Mouse (Mus musculus) hindbrain, embryonic 13.5 days (tissue): Measurements from ENCODE around the gene Slc39a13. TPM values are rescaled to one million over a fixed set of nuclear protein-coding genes. Genes with fewer than 3 reads are reported as not detected.
"Not testable (repeated sequence)": the region's sequence is repeated elsewhere in the genome, so short reads cannot be mapped to it uniquely, and the experiment has no call there.

Experiments
- ATAC-seq: fragments of 200-750 bp; cut with Nextera tagmentation; 2 replicates; pipeline ENCODE4 v1.8.0; 2017; ENCODE audit warnings: moderate TSS enrichment; ENCODE audit not compliant: low FRiP score
- H3K27ac ChIP-seq: fragments of 300-500 bp; sonication (generic); 2 replicates; pipeline ENCODE4 v1.5.1; 2015; ENCODE audit warnings: inconsistent platforms, mild to moderate bottlenecking, moderate library complexity
- H3K27me3 ChIP-seq: fragments of 300-500 bp; sonication (generic); 2 replicates; pipeline ENCODE4 v1.6.1; 2015; ENCODE audit warnings: mild to moderate bottlenecking, inconsistent platforms
- H3K36me3 ChIP-seq: fragments of 300-500 bp; sonication (generic); 2 replicates; pipeline ENCODE4 v1.6.1; 2015; ENCODE audit warnings: mild to moderate bottlenecking, inconsistent platforms
- H3K4me1 ChIP-seq: fragments of 300-500 bp; sonication (generic); replicated peaks from 2 replicates; pipeline ENCODE4 v1.6.1; 2015; ENCODE audit warnings: inconsistent platforms
- H3K4me2 ChIP-seq: fragments of 300-500 bp; sonication (generic); 2 replicates; pipeline ENCODE4 v1.6.1; 2015; ENCODE audit warnings: inconsistent platforms, mild to moderate bottlenecking, moderate library complexity
- H3K4me3 ChIP-seq: fragments of 300-500 bp; sonication (generic); 2 replicates; pipeline ENCODE4 v1.5.1; 2015; ENCODE audit warnings: mild to moderate bottlenecking, inconsistent platforms
- H3K9ac ChIP-seq: fragments of 300-500 bp; sonication (generic); 2 replicates; pipeline ENCODE4 v1.6.1; 2015; ENCODE audit warnings: mild to moderate bottlenecking, inconsistent platforms
- H3K9me3 ChIP-seq: fragments of 300-500 bp; sonication (generic); 2 replicates; pipeline ENCODE4 v1.6.1; 2016; ENCODE audit warnings: inconsistent platforms
- WGBS: fragments of 180-500 bp; shearing (Covaris S2); methylation state at CpG from one replicate; pipeline ENCODE4 v1.1.7; 2015; 5-methylcytosine and 5-hydroxymethylcytosine counted together
- polyA plus RNA-seq: library from polyadenylated mRNA; unstranded; fragments of >200 nt; fragmentation: Nextera tagmentation; extraction: Ambion mirVana; gene quantifications from 2 replicates; pipeline ENCODE4 v1.2.1, GENCODE M21; 2015

The Slc39a13 gene
- 28.1 and 29.4 TPM in 2 replicates for polyA plus RNA-seq

DNA sequence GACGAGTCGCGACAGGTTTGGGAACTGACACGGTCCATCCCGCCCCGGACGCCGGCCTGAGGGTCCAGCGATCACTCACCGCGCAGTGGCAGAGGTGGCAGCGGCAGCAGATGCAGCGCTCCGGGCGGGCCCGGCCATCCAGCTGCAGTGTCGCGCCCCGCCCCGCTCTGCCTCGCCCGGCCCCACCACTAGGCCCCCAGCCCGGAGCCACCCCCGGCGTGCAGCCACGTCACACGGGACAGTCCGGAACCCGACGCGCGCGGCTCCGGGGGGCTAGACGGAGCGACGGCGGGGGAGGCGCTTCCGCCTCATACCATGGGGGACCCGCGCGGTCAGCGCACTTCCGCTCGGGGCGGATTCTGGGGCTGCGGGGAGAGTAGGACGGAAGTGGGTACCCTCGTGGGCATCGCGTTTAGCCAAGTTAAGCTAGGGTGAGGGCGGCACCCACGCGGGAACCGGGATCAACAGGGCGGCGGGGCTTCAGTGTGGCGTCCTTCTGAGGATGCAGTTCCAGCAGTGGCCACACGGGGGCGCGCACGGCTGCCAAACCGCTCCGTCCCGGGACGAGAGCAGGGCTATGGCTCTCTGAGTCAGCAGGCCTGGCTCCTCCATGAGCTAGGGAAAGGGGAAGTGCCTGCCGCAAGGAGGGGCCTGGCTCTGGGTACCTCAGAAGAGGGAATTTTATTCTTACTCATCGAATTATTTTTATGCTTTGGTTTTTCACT lies at the start of gene Slc39a13:
TSS of gene Slc39a13 (minus strand) at position 342 of the 725 bp plus-strand sequence.
- Histone ChIP-seq H3K27me3 (no peaks in the 10 kb centered on the region), H3K4me2 (peak within 1 kb of the TSS; percentile 85), H3K4me3 (peak within 1 kb of the TSS; percentile 73), H3K9ac (peak within 1 kb of the TSS; percentile 87), H3K4me1 (peaks cover 36% of the 10 kb centered on the region), H3K9me3 (no peaks in the 10 kb centered on the region), H3K36me3 (peaks cover 18% of the 10 kb centered on the region; the same call in 1 of the 2 replicates), H3K27ac (peak within 1 kb of the TSS; percentile 86)
- WGBS: under 1% methylated on average over 62 of the region's 69 CpGs
- peak; percentile 95 for ATAC-seq

DNA sequence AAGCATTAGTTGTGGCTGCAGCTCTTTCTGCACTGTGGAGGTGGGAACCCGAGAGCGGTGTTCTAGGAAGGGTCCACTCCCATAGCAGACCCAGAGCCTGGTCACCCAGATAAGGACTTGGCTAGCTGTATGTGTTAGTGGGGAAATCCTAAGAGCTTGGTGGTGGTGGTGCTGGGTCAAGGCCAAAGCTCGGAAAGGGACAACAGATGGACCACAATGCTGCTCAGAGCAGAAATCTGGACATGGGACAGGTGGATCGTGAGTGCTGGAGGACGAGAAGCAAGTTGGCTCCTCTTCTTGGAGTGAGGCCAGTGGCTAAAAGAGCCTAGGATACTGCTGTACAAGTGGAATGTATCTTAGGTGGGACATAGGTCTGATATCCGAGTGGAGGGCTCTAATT lies 49.3 kb upstream of the Slc39a13 start:
- Histone ChIP-seq H3K27me3 (peaks cover 22% of the 10 kb centered on the region), H3K27ac (no peak overlapping the region), H3K4me2 (no peak overlapping the region), H3K4me3 (no peak overlapping the region), H3K4me1 (peaks cover 6% of the 10 kb centered on the region), H3K9ac (no peak overlapping the region), H3K9me3 (no peaks in the 10 kb centered on the region), H3K36me3 (no peaks in the 10 kb centered on the region)
- 88% methylated on average over 6 of the region's 6 CpGs for WGBS
- no peak for ATAC-seq

DNA sequence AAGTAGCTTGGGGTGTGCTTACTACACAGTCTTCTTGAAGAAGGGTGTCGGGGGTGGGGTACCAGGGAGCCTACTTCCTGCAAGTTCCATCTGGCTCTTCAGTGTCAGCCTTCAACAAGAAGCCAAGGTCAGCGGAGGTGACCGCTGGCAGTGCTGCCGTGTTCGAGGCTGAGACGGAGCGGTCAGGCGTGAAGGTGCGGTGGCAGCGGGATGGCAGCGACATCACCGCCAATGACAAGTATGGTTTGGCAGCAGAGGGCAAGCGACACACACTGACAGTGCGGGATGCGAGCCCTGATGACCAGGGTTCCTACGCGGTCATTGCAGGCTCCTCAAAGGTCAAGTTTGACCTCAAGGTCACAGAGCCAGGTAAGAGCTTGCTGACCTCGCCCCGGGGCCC lies 48.8 kb upstream of the Slc39a13 start:
- Histone ChIP-seq H3K27me3 (peaks cover 27% of the 10 kb centered on the region), H3K9ac (no peak overlapping the region), H3K4me1 (peaks cover 6% of the 10 kb centered on the region), H3K27ac (no peak overlapping the region), H3K9me3 (no peaks in the 10 kb centered on the region), H3K4me3 (no peak overlapping the region), H3K36me3 (no peaks in the 10 kb centered on the region), H3K4me2 (no peak overlapping the region)
- ATAC-seq: no peak
- 91% methylated on average over 19 of the region's 19 CpGs for WGBS

DNA sequence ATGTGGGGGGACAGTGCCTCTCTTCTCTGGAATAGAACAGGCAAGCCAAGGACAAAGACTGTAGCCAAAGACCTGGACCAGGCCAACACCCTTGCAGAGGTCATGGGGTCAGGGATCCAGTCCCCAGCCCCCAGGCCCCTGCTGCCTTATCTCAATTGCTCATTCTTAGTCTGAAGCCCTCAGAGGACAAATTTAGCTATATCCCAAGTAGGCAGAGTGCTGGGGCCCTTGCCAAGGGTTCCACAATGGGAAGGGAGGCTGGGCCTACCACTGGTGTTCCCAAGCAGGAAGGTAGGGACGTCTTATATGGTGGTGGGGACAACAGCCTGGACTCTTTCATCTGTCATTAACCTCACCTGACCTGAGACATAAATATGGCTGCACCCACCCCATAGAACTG lies 48.4 kb upstream of the Slc39a13 start:
- Histone ChIP-seq H3K9me3 (no peaks in the 10 kb centered on the region), H3K27ac (no peak overlapping the region), H3K36me3 (no peaks in the 10 kb centered on the region), H3K9ac (no peak overlapping the region), H3K27me3 (peaks cover 30% of the 10 kb centered on the region), H3K4me2 (no peak overlapping the region), H3K4me3 (no peak overlapping the region), H3K4me1 (peaks cover 6% of the 10 kb centered on the region)
- no peak for ATAC-seq
- 74% methylated on average over 1 of the region's 1 CpGs for WGBS

DNA sequence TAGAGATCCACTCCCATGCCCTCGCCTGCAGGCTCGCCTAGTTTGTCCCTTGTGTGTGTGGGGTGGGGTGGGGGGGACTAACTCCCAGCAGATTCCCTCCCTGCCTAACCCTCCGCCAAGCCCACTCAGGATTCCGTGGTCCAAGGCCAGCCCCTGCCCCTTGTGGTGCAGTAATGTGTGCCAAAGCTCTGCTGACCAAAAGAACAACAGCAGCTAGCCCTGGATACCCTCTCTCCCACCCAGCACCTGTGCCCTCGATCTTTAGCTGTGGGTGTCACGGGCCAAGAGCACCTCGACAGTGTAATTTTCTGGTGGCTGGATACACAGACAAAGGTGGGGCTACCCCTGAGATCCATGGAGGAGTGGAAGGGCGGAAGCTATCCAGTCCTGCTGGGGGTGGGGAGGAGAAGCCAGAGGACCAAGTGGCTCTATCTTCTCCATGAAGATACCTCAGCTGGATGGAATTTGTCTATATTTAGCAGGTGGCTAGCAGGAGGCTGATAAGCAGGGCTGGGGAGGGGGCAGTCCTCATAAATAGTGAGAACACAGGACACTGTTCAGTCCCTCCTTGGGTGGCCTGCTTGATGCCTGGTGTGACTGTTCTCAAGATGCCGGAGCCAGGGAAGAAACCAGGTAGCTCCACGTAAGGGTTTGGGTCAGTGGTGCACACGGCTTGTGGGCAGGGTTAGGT lies 47.5 kb upstream of the Slc39a13 start, which contains the start of gene Mybpc3:
TSS of gene Mybpc3 (plus strand) at position 560 of the 691 bp plus-strand sequence.
- Histone ChIP-seq H3K4me1 (peaks cover 6% of the 10 kb centered on the region), H3K4me3 (no peak within 1 kb of the TSS), H3K27ac (no peak within 1 kb of the TSS), H3K9me3 (no peaks in the 10 kb centered on the region), H3K36me3 (no peaks in the 10 kb centered on the region), H3K27me3 (peaks cover 30% of the 10 kb centered on the region), H3K4me2 (no peak within 1 kb of the TSS), H3K9ac (no peak within 1 kb of the TSS)
- no peak for ATAC-seq
- WGBS: 80% methylated on average over 11 of the region's 11 CpGs

DNA sequence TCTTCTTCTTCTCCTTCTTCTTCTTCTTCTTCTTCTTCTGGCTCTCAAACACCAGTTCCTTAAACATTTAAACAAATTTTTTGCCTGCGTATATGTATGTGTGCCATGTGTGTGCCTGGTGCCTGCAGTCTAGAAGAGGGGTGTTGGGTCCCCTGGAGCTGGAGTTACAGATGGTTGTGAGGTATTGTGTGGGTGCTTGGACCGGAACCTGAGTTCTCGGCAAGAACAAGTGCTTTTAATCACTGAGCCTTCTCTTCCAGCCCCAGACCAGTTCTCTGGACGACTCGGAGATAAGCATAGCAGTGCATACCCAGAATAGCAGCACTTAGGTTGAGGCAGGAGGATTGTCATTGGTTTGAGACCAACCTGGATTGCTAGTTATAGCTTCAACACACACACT lies 46.6 kb upstream of the Slc39a13 start:
- ATAC-seq: no peak
- Histone ChIP-seq H3K4me3 (no peak overlapping the region), H3K9ac (no peak overlapping the region), H3K4me1 (peaks cover 6% of the 10 kb centered on the region), H3K36me3 (no peaks in the 10 kb centered on the region), H3K9me3 (no peaks in the 10 kb centered on the region), H3K4me2 (no peak overlapping the region), H3K27me3 (peaks cover 30% of the 10 kb centered on the region), H3K27ac (no peak overlapping the region)
- WGBS: 86% methylated on average over 5 of the region's 5 CpGs

DNA sequence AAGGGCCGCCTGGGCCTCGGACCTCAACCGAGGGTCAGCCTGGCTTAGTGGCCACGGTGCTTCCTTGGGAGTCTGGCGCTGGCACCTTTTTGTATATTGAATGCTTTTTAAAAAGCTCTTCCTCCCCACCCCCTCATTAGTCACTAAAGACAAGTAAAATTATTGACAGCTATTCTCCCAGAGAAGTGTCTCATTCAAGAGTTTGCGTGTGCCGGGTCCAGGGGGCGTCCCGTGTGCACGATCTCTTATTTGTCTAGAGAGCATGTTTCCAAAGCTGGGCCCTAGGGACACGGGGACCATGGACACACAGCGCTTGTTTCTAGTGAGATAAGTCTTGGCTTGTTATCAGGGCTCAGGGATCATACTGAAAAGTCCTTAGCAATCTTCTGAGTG lies 45.4 kb upstream of the Slc39a13 start:
- Histone ChIP-seq H3K9me3 (no peaks in the 10 kb centered on the region), H3K27me3 (peaks cover 24% of the 10 kb centered on the region), H3K4me1 (peaks cover 6% of the 10 kb centered on the region), H3K4me3 (peak overlapping the region; percentile 36), H3K36me3 (no peaks in the 10 kb centered on the region), H3K4me2 (peak overlapping the region; percentile 58), H3K9ac (peak overlapping the region; percentile 60), H3K27ac (no peak overlapping the region)
- 35% methylated on average over 12 of the region's 12 CpGs for WGBS
- ATAC-seq: no peak

DNA sequence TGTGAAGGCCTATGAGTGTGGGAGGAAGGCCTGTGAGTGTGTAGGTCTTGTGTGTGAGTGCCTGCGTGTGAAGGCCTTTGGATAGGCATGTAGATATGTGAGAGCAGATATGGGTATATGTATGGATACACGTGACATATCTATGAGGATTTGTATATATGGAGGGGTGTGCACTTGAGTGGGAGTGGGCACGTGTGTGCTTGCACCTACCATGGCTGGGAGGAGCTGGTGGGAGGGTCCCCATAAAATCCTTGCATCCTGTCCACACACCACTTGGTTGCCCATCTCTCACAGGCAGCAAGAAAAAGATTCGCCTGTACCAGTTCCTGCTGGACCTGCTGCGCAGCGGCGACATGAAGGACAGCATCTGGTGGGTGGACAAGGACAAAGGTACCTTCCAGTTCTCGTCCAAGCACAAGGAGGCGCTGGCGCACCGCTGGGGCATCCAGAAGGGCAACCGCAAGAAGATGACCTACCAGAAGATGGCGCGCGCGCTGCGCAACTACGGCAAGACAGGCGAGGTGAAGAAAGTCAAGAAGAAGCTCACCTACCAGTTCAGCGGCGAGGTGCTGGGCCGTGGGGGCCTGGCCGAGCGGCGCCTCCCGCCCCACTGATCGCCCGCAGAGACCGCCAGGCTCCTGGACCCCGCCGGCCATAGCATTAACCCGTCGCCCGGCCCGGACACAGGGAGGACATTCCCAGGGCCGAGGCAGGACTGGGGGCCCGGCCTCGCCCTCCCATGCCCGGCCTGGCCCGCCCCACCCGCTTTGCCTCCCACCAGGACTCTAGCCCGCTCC lies 44.8 kb upstream of the Slc39a13 start:
- Histone ChIP-seq H3K4me1 (peaks cover 6% of the 10 kb centered on the region), H3K4me2 (peak overlapping the region; percentile 58), H3K27me3 (peaks cover 24% of the 10 kb centered on the region), H3K27ac (no peak overlapping the region), H3K9ac (peak overlapping the region; percentile 60), H3K36me3 (no peaks in the 10 kb centered on the region), H3K4me3 (peak overlapping the region; percentile 36), H3K9me3 (no peaks in the 10 kb centered on the region)
- 8% methylated on average over 42 of the region's 42 CpGs for WGBS
- ATAC-seq: peak; percentile 47

DNA sequence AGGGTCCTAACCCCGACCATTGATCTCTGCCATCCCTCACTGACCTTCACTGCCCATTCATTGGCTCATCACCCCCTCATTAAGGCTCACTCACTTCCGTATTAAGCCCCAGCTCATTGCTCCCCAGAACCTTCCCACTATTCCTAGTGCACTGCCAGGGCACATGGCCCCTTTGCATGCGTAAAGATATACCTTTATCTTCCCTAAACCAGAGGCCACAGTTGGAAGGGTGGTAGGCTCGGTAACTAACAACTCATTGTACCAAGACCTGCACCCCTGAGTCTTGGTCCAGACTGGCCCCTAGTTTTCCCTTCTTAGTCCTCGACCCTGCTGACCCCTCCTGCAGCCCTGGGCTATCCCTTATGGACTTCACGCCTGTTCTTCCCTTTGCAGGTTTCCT lies 43.6 kb upstream of the Slc39a13 start:
- Histone ChIP-seq H3K27me3 (peaks cover 24% of the 10 kb centered on the region), H3K27ac (no peak overlapping the region), H3K4me1 (peaks cover 6% of the 10 kb centered on the region), H3K4me3 (no peak overlapping the region), H3K9ac (no peak overlapping the region), H3K36me3 (no peaks in the 10 kb centered on the region), H3K4me2 (no peak overlapping the region), H3K9me3 (no peaks in the 10 kb centered on the region)
- ATAC-seq: no peak
- WGBS: 72% methylated on average over 6 of the region's 6 CpGs

DNA sequence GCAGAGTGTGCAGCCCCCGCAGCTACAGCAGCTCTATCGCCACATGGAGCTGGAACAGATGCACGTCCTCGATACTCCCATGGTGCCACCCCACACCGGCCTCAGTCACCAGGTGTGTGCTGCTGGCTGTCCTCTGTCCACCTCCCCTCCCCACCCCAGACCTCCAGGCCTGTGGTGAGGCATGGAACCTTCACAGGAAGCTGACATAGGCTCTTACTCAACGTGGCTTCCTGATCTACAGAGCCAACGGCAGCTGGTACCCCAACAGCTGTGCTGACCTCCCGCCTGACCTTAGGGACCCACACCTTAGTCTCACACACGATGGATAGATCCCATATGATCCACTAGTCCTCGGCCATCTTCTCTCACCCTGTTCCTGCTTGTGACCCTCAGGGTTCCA lies 43.1 kb upstream of the Slc39a13 start:
- no peak overlapping the region for H3K9ac ChIP-seq
- H3K4me1 ChIP-seq: peaks cover 6% of the 10 kb centered on the region
- H3K27me3 ChIP-seq: peaks cover 24% of the 10 kb centered on the region
- ATAC-seq: no peak
- WGBS: 84% methylated on average over 10 of the region's 10 CpGs
- H3K36me3 ChIP-seq: no peaks in the 10 kb centered on the region
- H3K4me3 ChIP-seq: no peak overlapping the region
- no peaks in the 10 kb centered on the region for H3K9me3 ChIP-seq
- H3K27ac ChIP-seq: no peak overlapping the region
- H3K4me2 ChIP-seq: no peak overlapping the region

DNA sequence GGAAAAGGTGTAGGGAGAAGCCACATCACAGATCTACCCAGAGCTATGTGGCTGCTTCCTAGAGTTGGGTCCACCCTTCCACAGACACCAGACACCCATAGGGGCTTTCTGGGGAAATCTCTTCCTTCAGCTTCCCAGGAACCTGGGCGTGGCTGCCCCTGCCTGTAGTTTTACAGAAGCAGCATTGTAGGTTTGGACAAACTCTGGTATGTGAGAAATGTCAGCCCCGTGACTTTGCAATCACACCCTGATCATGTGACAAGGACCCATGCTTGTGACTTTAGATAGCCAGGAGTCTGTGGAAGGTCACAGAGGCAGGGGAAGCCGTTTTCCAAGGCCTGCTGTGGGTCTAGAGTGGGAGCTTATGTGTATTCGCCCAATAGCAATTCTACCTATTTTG lies 42.3 kb upstream of the Slc39a13 start:
- Histone ChIP-seq H3K27ac (no peak overlapping the region), H3K27me3 (peaks cover 24% of the 10 kb centered on the region), H3K9me3 (no peaks in the 10 kb centered on the region), H3K4me1 (peaks cover 6% of the 10 kb centered on the region), H3K4me2 (no peak overlapping the region), H3K36me3 (no peaks in the 10 kb centered on the region), H3K9ac (no peak overlapping the region), H3K4me3 (no peak overlapping the region)
- no peak for ATAC-seq
- 68% methylated on average over 4 of the region's 4 CpGs for WGBS

DNA sequence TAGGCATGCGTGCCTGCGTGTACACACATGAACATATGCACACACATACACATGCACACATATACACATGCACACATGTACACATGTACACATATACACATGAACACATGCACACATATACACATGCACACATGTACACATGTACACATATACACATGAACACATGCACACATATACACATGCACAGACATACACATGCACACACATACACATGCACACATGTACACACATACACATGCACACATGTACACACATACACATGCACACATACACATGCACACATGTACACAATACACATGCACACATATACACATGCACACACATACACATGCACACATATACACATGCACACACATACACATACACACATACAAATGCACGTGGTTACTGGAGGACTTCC lies 41.6 kb upstream of the Slc39a13 start:
- not testable (repeated sequence) for H3K9me3 ChIP-seq, ATAC-seq, H3K4me3 ChIP-seq, H3K27ac ChIP-seq, H3K4me2 ChIP-seq, H3K9ac ChIP-seq, H3K4me1 ChIP-seq, H3K36me3 ChIP-seq
- 91% methylated on average over 3 of the region's 3 CpGs for WGBS
- H3K27me3 ChIP-seq: peaks cover 24% of the 10 kb centered on the region
